9 mouse cellular contexts compared by ENCODE assay signal in the genomic region with DNA sequence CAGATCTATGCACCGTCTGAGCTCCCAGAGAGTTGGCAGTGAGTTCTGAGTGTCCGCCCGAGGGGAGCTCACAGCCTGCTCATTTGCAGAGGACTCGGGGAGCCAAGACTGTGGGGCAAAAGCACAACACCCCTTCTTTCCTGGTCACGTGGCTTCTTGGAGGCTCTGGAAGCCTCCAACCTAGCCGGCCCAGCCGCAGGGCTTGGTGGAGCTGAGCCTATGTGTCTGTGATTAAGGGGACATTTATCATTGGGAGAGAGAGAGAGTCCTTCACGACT.
DNase-seq lines count a peak whose midpoint lies in the region; ATAC-seq and TF ChIP-seq lines count a peak whose summit lies in the region.
"Had no signal": no experiment of that assay in that cellular context is flagged by ENCODE, and none has a peak within 500 bp of the region (broad histone marks: within the 10 kb centered on the region; RNA-seq: fewer than 3 reads in every experiment).

No protein-coding gene starts in this region.

- no peak for TF ChIP-seq CTCF in heart, adult 2 months (IDR thresholded peaks at IDR 0.05)
- TF ChIP-seq CTCF in E14TG2a.4 (conservative IDR thresholded peaks at IDR 0.05; ENCODE audit: low read length), result no peak

- peaks cover 6% of the 10 kb centered on the region; the same call in 1 of the 2 replicates for H3K4me1 ChIP-seq in heart, embryonic 12.5 days (replicated peaks)
- no peaks in the 10 kb centered on the region for H3K4me1 ChIP-seq in heart, adult 2 months (ENCODE audit: control insufficient read depth, insufficient read depth, low read length)
- peaks cover 51% of the 10 kb centered on the region for H3K4me1 ChIP-seq in E14TG2a.4 (replicated peaks; ENCODE audit: low read depth, low read length)
- H3K4me1 ChIP-seq in forebrain, embryonic 11.5 days (replicated peaks; ENCODE audit: control insufficient read depth, insufficient read depth, low read length), result peaks cover 16% of the 10 kb centered on the region
- peaks cover 13% of the 10 kb centered on the region for H3K4me1 ChIP-seq in limb, embryonic 15.5 days

- no peak for DNase-seq in heart, adult 2 months
- DNase-seq in forebrain, embryonic 11.5 days (ENCODE audit: low spot score), result no peak
- DNase-seq in retina, embryonic 14.5 days (ENCODE audit: low spot score), result no peak
- DNase-seq in lung, postnatal 36 days, result no peak
- DNase-seq: cerebellum, adult 11 months had no signal

- no peak for TF ChIP-seq EP300 in heart, adult 2 months (IDR thresholded peaks at IDR 0.05; ENCODE audit: insufficient read depth, low read depth, low read length)

- peaks cover 3% of the 10 kb centered on the region; the same call in 1 of the 2 replicates for H3K9me3 ChIP-seq in heart, embryonic 12.5 days (replicated peaks)
- H3K9me3 ChIP-seq in E14TG2a.4 (ENCODE audit: low read length), result peaks cover 7% of the 10 kb centered on the region
- no peaks in the 10 kb centered on the region; the same call in 1 of the 2 replicates for H3K9me3 ChIP-seq in forebrain, embryonic 11.5 days (ENCODE audit: control insufficient read depth, low read length)
- no peaks in the 10 kb centered on the region for H3K9me3 ChIP-seq in limb, embryonic 15.5 days

- intact Hi-C loops in heart, adult 2 months (cut with DNase I), result no loop called here

- WGBS in heart, embryonic 12.5 days, result 33% methylated on average over 8 of the region's 8 CpGs
- 36% methylated on average over 8 of the region's 8 CpGs for WGBS in heart, adult 2 months
- 31% methylated on average over 8 of the region's 8 CpGs for WGBS in forebrain, embryonic 11.5 days
- WGBS in limb, embryonic 15.5 days, result 20% methylated on average over 8 of the region's 8 CpGs

- no peaks in the 10 kb centered on the region for H3K79me2 ChIP-seq in heart, adult 2 months (replicated peaks; ENCODE audit: control insufficient read depth, insufficient read depth, low read length)

- H3K27ac ChIP-seq in heart, embryonic 12.5 days (ENCODE audit: poor library complexity, severe bottlenecking), result no peak overlapping the region
- no peak overlapping the region for H3K27ac ChIP-seq in heart, adult 2 months
- H3K27ac ChIP-seq in forebrain, embryonic 11.5 days (ENCODE audit: low read depth, low read length), result no peak overlapping the region
- no peak overlapping the region for H3K27ac ChIP-seq in limb, embryonic 15.5 days

- no peak for ATAC-seq in heart, embryonic 12.5 days (ENCODE audit: insufficient number of reproducible peaks, low FRiP score)
- peak; percentile 19; the same call in 1 of the 2 replicates for ATAC-seq in forebrain, embryonic 11.5 days (replicated peaks; ENCODE audit: low FRiP score)
- no peak for ATAC-seq in limb, embryonic 15.5 days (ENCODE audit: insufficient number of reproducible peaks, low FRiP score, low TSS enrichment, low read depth)
- ATAC-seq in erythroid progenitor cell, adult 5-6 weeks (replicated peaks; ENCODE audit: low FRiP score, poor library complexity, severe bottlenecking), result no peak

- peak overlapping the region; percentile 5; the same call in 1 of the 2 replicates for H3K4me3 ChIP-seq in heart, embryonic 12.5 days
- no peak overlapping the region for H3K4me3 ChIP-seq in heart, adult 2 months
- peak overlapping the region; percentile 58 for H3K4me3 ChIP-seq in E14TG2a.4 (replicated peaks; ENCODE audit: low read length)
- no peak overlapping the region for H3K4me3 ChIP-seq in forebrain, embryonic 11.5 days (ENCODE audit: low read depth, low read length)
- H3K4me3 ChIP-seq in limb, embryonic 15.5 days, result no peak overlapping the region

- no peaks in the 10 kb centered on the region for H3K36me3 ChIP-seq in heart, embryonic 12.5 days
- no peaks in the 10 kb centered on the region for H3K36me3 ChIP-seq in heart, adult 2 months (ENCODE audit: control insufficient read depth, insufficient read depth, low read length)
- no peaks in the 10 kb centered on the region for H3K36me3 ChIP-seq in E14TG2a.4 (ENCODE audit: insufficient read depth, low read length)
- H3K36me3 ChIP-seq in forebrain, embryonic 11.5 days (ENCODE audit: control insufficient read depth, insufficient read depth, low read length), result no peaks in the 10 kb centered on the region
- H3K36me3 ChIP-seq in limb, embryonic 15.5 days, result no peaks in the 10 kb centered on the region

- peak overlapping the region; percentile 56 for H3K4me2 ChIP-seq in heart, embryonic 12.5 days
- H3K4me2 ChIP-seq in forebrain, embryonic 11.5 days (ENCODE audit: low read depth, low read length, severe bottlenecking), result peak overlapping the region; percentile 38
- peak overlapping the region; percentile 37 for H3K4me2 ChIP-seq in limb, embryonic 15.5 days

- H3K9ac ChIP-seq in heart, embryonic 12.5 days, result no peak overlapping the region
- H3K9ac ChIP-seq in heart, adult 2 months (ENCODE audit: low read depth, low read length), result no peak overlapping the region
- no peak overlapping the region for H3K9ac ChIP-seq in forebrain, embryonic 11.5 days (ENCODE audit: low read length)
- H3K9ac ChIP-seq in limb, embryonic 15.5 days, result no peak overlapping the region

- TF ChIP-seq POLR2A in heart, adult 2 months (IDR thresholded peaks at IDR 0.05; ENCODE audit: insufficient read depth, low read depth, low read length), result no peak

- peaks cover 3% of the 10 kb centered on the region; the same call in 1 of the 2 replicates for H3K27me3 ChIP-seq in heart, embryonic 12.5 days (replicated peaks)
- H3K27me3 ChIP-seq in heart, adult 2 months (ENCODE audit: control insufficient read depth, insufficient read depth, low read length), result no peaks in the 10 kb centered on the region
- H3K27me3 ChIP-seq in E14TG2a.4 (ENCODE audit: insufficient read depth, low read length), result peaks cover 35% of the 10 kb centered on the region
- H3K27me3 ChIP-seq in forebrain, embryonic 11.5 days (ENCODE audit: control insufficient read depth, insufficient read depth, low read length), result no peaks in the 10 kb centered on the region
- H3K27me3 ChIP-seq in limb, embryonic 15.5 days, result peaks cover 15% of the 10 kb centered on the region; the same call in 1 of the 2 replicates

Comparison
In these comparisons a context has a peak if more than half of its experiments do, and no peak if none do; other contexts are left out.
1. H3K4me3 ChIP-seq: peak in heart, embryonic 12.5 days (single experiment) and E14TG2a.4 (single experiment); none in heart, adult 2 months (single experiment), forebrain, embryonic 11.5 days (single experiment) and limb, embryonic 15.5 days (single experiment).
2. Peak in every context shown above with its lines, with median percentiles within 50 percentile points of each other: H3K4me2 ChIP-seq.